Mouse (Mus musculus) embryonic fibroblast, embryonic 13.5 days (primary cell): ENCODE results near the gene Hoxc4.

Experiments
- CTCF ChIP-seq: IDR thresholded peaks from 2 replicates; pipeline ENCODE4 v1.5.1; 2011; ENCODE audit warnings: mild to moderate bottlenecking, control low read depth, low read length, moderate library complexity, borderline replicate concordance; ENCODE audit not compliant: insufficient read depth
- POLR2A ChIP-seq: IDR thresholded peaks from 2 replicates; pipeline ENCODE4 v1.6.1; 2011; ENCODE audit warnings: low read depth, mild to moderate bottlenecking, control low read depth, low read length, moderate library complexity

DNA sequence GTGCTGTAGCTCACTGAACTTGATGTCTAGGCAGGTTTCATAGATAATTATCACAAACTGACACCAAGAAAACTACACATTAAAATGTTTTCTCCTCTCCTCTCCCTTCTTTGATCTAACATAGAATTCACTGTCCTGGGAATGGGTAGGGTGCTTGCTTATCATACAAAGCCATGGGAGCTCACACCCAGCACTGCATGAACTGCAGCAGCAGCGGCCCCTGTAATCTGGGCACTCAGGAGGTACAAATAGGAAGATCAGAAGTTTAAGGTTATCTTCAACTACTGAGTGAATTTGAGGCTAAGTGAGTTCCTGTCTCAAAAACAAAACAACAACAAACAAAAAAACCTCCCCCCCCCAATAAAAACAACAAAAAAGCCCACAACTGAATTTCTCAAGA is 66.2 kb downstream of the Hoxc4 start:
- TF ChIP-seq CTCF (no peak), POLR2A (no peak)
